Comparison of ENCODE assay signal across 8 mouse cellular contexts in genomic region chr7:49375499-49375974, GRCm38 (mm10).
A peak's percentile ranks its signal among the peaks of the same experiment; 100 is the strongest.
DNase-seq lines count a peak whose midpoint lies in the region; ATAC-seq and TF ChIP-seq lines count a peak whose summit lies in the region.

No protein-coding gene starts in this region.

- ATAC-seq in forebrain, embryonic 16.5 days, result peak; percentile 47
- peak; percentile 63; the same call in 1 of the 2 replicates for ATAC-seq in stomach, postnatal 0 days (ENCODE audit: low FRiP score, low TSS enrichment)

- no peaks in the 10 kb centered on the region for H3K27me3 ChIP-seq in forebrain, embryonic 16.5 days (replicated peaks; ENCODE audit: control insufficient read depth, insufficient read depth, low read length)
- H3K27me3 ChIP-seq in stomach, postnatal 0 days (ENCODE audit: control insufficient read depth, insufficient read depth, low read length), result no peaks in the 10 kb centered on the region

- H3K4me1 ChIP-seq in forebrain, embryonic 16.5 days (replicated peaks; ENCODE audit: control insufficient read depth, insufficient read depth, low read length), result peaks cover 10% of the 10 kb centered on the region
- peaks cover 2% of the 10 kb centered on the region; the same call in 1 of the 2 replicates for H3K4me1 ChIP-seq in stomach, postnatal 0 days (replicated peaks; ENCODE audit: control insufficient read depth, insufficient read depth)

- WGBS in forebrain, embryonic 16.5 days, result 2% methylated on average over 9 of the region's 9 CpGs
- WGBS in stomach, postnatal 0 days, result 26% methylated on average over 9 of the region's 9 CpGs

- no peak for TF ChIP-seq CTCF in stomach, postnatal 0 days (IDR thresholded peaks at IDR 0.05; ENCODE audit: low read depth)

- no peaks in the 10 kb centered on the region for H3K36me3 ChIP-seq in forebrain, embryonic 16.5 days (ENCODE audit: control insufficient read depth, insufficient read depth)
- H3K36me3 ChIP-seq in stomach, postnatal 0 days (ENCODE audit: control insufficient read depth, insufficient read depth, low read length), result no peaks in the 10 kb centered on the region

- H3K9ac ChIP-seq in forebrain, embryonic 16.5 days (replicated peaks; ENCODE audit: low read depth, low read length), result no peak overlapping the region
- H3K9ac ChIP-seq in stomach, postnatal 0 days (ENCODE audit: low read length), result no peak overlapping the region

- H3K4me3 ChIP-seq in forebrain, embryonic 16.5 days (replicated peaks; ENCODE audit: low read length), result no peak overlapping the region
- no peak overlapping the region for H3K4me3 ChIP-seq in stomach, postnatal 0 days (ENCODE audit: low read depth, low read length)

- H3K4me2 ChIP-seq in forebrain, embryonic 16.5 days (ENCODE audit: low read length), result no peak overlapping the region
- H3K4me2 ChIP-seq in stomach, postnatal 0 days (replicated peaks; ENCODE audit: low read depth), result no peak overlapping the region

- H3K27ac ChIP-seq in forebrain, embryonic 16.5 days (ENCODE audit: low read length), result no peak overlapping the region
- H3K27ac ChIP-seq in stomach, postnatal 0 days (replicated peaks), result 0 out of 2 replicates have a peak overlapping the region, but pooled peaks have one; percentile 45

- no peak for TF ChIP-seq EP300 in stomach, postnatal 0 days (optimal IDR thresholded peaks at IDR 0.05)

- intact Hi-C loops in gastrocnemius, postnatal 36 days (cut with DNase I), result loop anchor here (5.0 kb wide), 1 partner anchor 33 kb away; no protein-coding TSS in a partner anchor

- no peaks in the 10 kb centered on the region for H3K9me3 ChIP-seq in forebrain, embryonic 16.5 days (ENCODE audit: control insufficient read depth, low read length)
- no peaks in the 10 kb centered on the region for H3K9me3 ChIP-seq in stomach, postnatal 0 days (ENCODE audit: control insufficient read depth, low read length)

- DNase-seq in gastrocnemius, postnatal 10 days, result peak; percentile 32
- DNase-seq in gastrocnemius, postnatal 36 days, result no peak
- DNase-seq in brain, adult 2 months (ENCODE audit: low read depth, low spot score), result peak; percentile 59
- peak; percentile 92 for DNase-seq in lung, postnatal 10 days
- DNase-seq in stomach, postnatal 0 days (ENCODE audit: low spot score), result peak; percentile 44
- DNase-seq in T-cell, adult 2 months (ENCODE audit: low spot score), result no peak
- no peak for DNase-seq in ovary, postnatal 10 days (ENCODE audit: low spot score)

Comparison
In these comparisons a context has a peak if more than half of its experiments do, and no peak if none do; other contexts are left out.
1. DNase-seq: peak in gastrocnemius, postnatal 10 days (single experiment), brain, adult 2 months (single experiment), lung, postnatal 10 days (single experiment) and stomach, postnatal 0 days (single experiment); none in gastrocnemius, postnatal 36 days (0 of 2), T-cell, adult 2 months (single experiment) and ovary, postnatal 10 days (single experiment).